Mouse (Mus musculus): Measurements from ENCODE around the gene Slc26a1. TPM values are rescaled to one million over a fixed set of nuclear protein-coding genes. Genes with fewer than 3 reads are reported as not detected.

The Slc26a1 gene
- polyA plus RNA-seq, 1 experiment from 2014 or later, result 12.7 TPM

- ATAC-seq, result no peak
- peaks cover 10% of the 10 kb centered on the region; the same call in 1 of the 2 replicates for H3K27me3 ChIP-seq (replicated peaks)
Observed at GRCm38 (mm10) chr5:108689091-108689490, 13.7 kb upstream of the Slc26a1 start.

DNA sequence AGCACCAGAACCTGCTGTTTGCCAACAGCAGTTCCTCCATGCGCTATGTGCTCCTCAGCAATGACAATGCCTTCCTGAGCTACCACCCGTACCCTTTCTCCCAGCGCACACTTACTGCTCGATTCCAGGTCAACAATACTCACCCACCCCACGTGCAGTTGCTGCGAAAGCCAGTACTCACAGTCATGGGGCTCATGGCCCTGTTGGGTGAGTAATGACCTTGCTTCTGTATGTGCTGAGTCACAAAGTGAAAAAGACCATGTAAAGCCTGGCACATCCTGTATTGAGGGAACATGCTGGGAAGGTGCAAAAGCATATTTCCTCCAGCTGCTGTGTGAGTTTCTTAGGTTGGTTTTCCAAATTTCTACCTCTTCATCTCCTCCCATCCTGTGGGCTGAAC is 5.5 kb upstream of the Slc26a1 start:
- WGBS (ENCODE audit: insufficient replicate concordance), result 83% methylated on average over 6 of the region's 6 CpGs
- Histone ChIP-seq H3K9ac (0 out of 2 replicates have a peak overlapping the region, but pooled peaks have one; percentile 0), H3K4me3 (no peak overlapping the region), H3K36me3 (0 out of 2 replicates have a peak, but pooled peaks cover 5% of the 10 kb centered on the region), H3K4me1 (peaks cover 40% of the 10 kb centered on the region), H3K27ac (no peak overlapping the region), H3K27me3 (replicated peaks) (no peaks in the 10 kb centered on the region), H3K9me3 (replicated peaks) (no peaks in the 10 kb centered on the region), H3K4me2 (no peak overlapping the region)
- no peak for ATAC-seq

More at GRCm38 (mm10) chr5:108689091-108689490, 13.7 kb upstream of the Slc26a1 start:
- 64% methylated on average over 5 of the region's 5 CpGs for whole genome bisulfite sequencing (ENCODE audit: insufficient replicate concordance)
- Histone ChIP-seq H3K9ac (no peak overlapping the region), H3K4me2 (no peak overlapping the region), H3K36me3 (no peaks in the 10 kb centered on the region), H3K4me1 (peaks cover 26% of the 10 kb centered on the region), H3K27ac (no peak overlapping the region), H3K9me3 (replicated peaks) (no peaks in the 10 kb centered on the region), H3K4me3 (no peak overlapping the region)

GRCm38 (mm10) chr5:108679909-108680308 is 4.5 kb upstream of the Slc26a1 start:
- Histone ChIP-seq H3K9me3 (replicated peaks) (no peaks in the 10 kb centered on the region), H3K36me3 (0 out of 2 replicates have a peak, but pooled peaks cover 5% of the 10 kb centered on the region), H3K4me2 (no peak overlapping the region), H3K9ac (no peak overlapping the region), H3K27ac (no peak overlapping the region), H3K4me3 (no peak overlapping the region), H3K4me1 (peaks cover 50% of the 10 kb centered on the region), H3K27me3 (replicated peaks) (no peaks in the 10 kb centered on the region)
- ATAC-seq, result no peak
- WGBS (ENCODE audit: insufficient replicate concordance), result 37% methylated on average over 3 of the region's 3 CpGs

DNA sequence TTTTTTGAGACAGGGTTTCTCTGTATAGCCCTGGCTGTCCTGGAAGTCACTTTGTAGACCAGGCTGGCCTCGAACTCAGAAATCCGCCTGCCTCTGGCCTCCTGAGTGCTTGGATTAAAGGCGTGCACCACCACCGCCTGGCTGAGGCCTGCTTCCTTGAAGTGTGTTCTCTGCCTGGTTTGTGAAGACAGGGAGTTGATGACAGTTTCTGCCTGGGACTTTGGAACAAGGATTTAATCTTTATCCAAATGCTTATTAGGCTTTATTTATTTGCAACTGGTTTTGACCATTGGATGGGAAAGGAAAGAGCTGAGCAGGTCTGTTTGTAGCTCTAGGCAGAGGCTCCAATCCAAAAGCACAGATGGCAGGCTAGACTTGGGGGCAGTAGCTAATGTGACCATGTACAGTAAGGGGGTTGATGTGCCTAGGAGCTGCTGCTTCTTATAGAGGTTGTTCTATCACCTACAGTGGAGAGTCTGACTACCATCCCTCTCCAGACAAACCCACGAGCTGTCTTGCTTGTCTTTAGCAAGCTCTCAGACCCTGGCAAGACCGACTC is 3.0 kb upstream of the Slc26a1 start:
- no peak overlapping the region for H3K9ac ChIP-seq
- ATAC-seq, result no peak
- peak overlapping the region; percentile 39 for H3K27ac ChIP-seq

DNA sequence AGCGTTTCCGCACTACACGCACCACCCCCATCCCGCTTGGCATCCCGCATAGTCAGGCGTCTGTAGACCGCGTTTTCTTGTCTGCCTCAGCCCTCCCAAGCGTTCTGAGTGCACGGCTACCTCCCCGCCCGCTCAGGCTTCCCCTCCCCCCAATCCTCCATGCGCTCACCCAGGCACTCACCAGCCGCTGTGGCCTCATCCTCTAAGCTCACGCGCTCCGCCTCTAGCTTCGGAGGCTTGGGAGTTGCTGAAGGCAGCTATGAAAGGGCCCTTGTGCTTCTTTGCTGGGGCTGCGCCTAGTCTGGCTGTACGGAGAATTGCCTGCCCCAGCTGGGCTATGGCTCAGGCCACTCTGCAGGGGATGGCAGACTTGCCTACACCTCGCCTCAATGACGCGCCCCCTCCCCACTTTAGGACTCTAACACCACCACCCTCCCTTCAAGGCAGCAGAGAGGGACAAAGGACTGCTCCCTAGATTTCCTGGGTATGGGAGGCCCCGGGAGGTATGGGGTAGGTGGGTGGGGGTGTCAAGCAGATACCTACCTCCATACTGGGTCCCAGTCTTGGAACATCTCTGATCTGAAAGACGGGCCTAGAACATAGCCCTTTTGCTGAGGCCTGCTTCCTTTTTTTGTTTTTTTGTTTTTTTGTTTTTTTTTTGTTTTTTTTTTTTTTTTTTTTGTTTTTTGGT is 2.4 kb upstream of the Slc26a1 start:
- 8% methylated on average over 25 of the region's 25 CpGs for WGBS (ENCODE audit: insufficient replicate concordance)
- peak; percentile 57 for ATAC-seq
- Histone ChIP-seq H3K4me2 (peak overlapping the region; percentile 78), H3K4me1 (peaks cover 69% of the 10 kb centered on the region), H3K27ac (peak overlapping the region; percentile 96), H3K9ac (peak overlapping the region; percentile 76), H3K9me3 (replicated peaks) (no peaks in the 10 kb centered on the region), H3K36me3 (peaks cover 17% of the 10 kb centered on the region), H3K4me3 (peak overlapping the region; percentile 45), H3K27me3 (replicated peaks) (no peaks in the 10 kb centered on the region)

More for the DNA sequence above, 3.0 kb upstream of the Slc26a1 start:
- H3K27me3 ChIP-seq (replicated peaks), result no peaks in the 10 kb centered on the region
- no peak overlapping the region for H3K4me3 ChIP-seq
- no peaks in the 10 kb centered on the region for H3K9me3 ChIP-seq (replicated peaks)
- H3K36me3 ChIP-seq, result peaks cover 10% of the 10 kb centered on the region
- peaks cover 65% of the 10 kb centered on the region for H3K4me1 ChIP-seq
- 79% methylated on average over 6 of the region's 6 CpGs for WGBS (ENCODE audit: insufficient replicate concordance)
- H3K4me2 ChIP-seq, result no peak overlapping the region

DNA sequence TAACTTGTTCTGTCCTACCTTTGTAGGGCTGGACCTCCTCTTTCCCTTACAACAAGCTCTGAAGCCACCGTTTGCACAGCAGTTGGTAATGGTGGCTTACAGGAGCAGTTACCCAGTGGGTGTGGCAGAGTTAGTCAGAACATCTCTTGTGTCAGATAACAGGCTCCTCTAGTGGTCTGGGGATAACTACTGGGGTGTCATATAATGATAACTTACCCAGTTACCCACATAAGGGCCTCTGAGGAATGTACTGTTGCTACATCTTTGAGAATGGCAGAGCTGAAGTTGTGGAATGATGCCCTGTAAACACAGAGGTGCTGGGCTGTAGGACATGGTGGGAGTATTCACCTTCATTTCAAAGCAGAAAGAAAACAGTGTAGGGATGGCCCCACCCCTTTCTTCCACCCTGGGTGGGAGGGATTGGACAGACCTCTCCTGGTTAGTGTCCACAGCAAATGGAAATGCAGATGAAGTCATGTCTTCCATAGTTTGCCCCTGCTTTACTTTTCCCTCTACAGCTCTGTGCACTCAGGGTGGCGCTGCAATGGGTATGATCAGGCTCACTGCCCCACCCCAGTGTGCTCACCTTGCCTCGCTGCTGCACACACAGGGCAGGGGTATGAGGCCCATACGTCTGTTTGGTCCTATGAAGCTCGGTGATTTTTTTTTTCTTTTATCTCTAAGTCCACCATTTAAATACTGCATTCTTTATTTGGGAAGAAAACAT is 1.6 kb upstream of the Slc26a1 start:
- Histone ChIP-seq H3K27ac (peak overlapping the region; percentile 96), H3K36me3 (peaks cover 24% of the 10 kb centered on the region), H3K4me3 (peak overlapping the region; percentile 45), H3K9me3 (replicated peaks) (no peaks in the 10 kb centered on the region), H3K4me1 (peaks cover 76% of the 10 kb centered on the region), H3K9ac (peak overlapping the region; percentile 76), H3K27me3 (replicated peaks) (no peaks in the 10 kb centered on the region), H3K4me2 (peak overlapping the region; percentile 78)
- peak; percentile 85 for ATAC-seq
- 4% methylated on average over 5 of the region's 5 CpGs for whole genome bisulfite sequencing (ENCODE audit: insufficient replicate concordance)

- H3K4me1 ChIP-seq, result peaks cover 92% of the 10 kb centered on the region
- no peaks in the 10 kb centered on the region for H3K27me3 ChIP-seq (replicated peaks)
- peak overlapping the region; percentile 57 for H3K4me3 ChIP-seq
- no peaks in the 10 kb centered on the region for H3K9me3 ChIP-seq (replicated peaks)
- H3K27ac ChIP-seq, result peak overlapping the region; percentile 96
- peak overlapping the region; percentile 76 for H3K9ac ChIP-seq
- H3K36me3 ChIP-seq, result peaks cover 30% of the 10 kb centered on the region
- no peak for ATAC-seq
- H3K4me2 ChIP-seq, result peak overlapping the region; percentile 78
- 56% methylated on average over 2 of the region's 2 CpGs for WGBS (ENCODE audit: insufficient replicate concordance)
Observed at GRCm38 (mm10) chr5:108674624-108675023, 745 bp downstream of the Slc26a1 start.

DNA sequence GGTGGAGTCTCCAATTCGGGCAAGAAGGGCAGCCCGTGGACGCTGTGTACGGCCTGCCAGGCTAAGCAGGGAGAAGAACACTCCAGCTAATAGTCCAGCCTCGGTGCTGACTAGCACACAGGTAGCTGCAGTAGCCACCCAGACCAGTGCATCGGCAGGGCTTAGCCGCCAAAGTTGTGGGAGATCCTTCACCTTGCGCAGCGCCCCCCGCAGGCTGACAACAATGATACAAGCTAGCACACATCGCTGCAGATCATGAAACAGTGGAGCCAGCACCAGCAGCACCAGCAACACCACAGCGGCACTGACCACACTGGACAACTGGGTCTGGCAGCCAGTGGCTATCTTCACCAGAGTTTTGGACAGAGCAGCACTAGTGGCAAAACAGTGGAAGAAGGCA is 3.6 kb downstream of the Slc26a1 start:
- Histone ChIP-seq H3K36me3 (peaks cover 30% of the 10 kb centered on the region), H3K4me3 (no peak overlapping the region), H3K27me3 (replicated peaks) (no peaks in the 10 kb centered on the region), H3K9ac (no peak overlapping the region), H3K4me2 (no peak overlapping the region), H3K27ac (peak overlapping the region; percentile 49; the same call in 1 of the 2 replicates), H3K9me3 (replicated peaks) (no peaks in the 10 kb centered on the region), H3K4me1 (peaks cover 80% of the 10 kb centered on the region)
- ATAC-seq, result no peak
- WGBS (ENCODE audit: insufficient replicate concordance), result 88% methylated on average over 12 of the region's 12 CpGs

DNA sequence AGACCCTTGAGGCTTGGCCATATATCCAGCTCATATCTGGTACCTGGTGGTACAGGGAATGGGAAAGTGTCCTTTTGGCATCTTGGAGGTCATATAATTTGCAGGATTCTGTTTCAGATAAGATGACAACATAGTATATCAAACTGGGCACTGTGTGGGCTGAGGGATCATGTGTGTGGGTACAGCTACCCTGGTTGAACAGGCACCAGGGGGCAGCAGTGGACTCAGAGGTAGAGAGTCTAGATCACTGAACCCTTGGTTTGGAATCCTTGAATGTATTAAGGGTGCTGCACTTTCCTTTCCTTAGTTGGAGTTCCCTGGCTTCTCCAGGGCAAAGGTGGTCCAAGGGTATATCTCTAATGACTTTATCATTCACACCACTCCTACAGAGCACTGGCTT is 4.6 kb downstream of the Slc26a1 start:
- H3K9ac ChIP-seq, result no peak overlapping the region
- peak; percentile 40 for ATAC-seq
- no peak overlapping the region for H3K4me3 ChIP-seq
- peaks cover 70% of the 10 kb centered on the region for H3K4me1 ChIP-seq
- peaks cover 30% of the 10 kb centered on the region for H3K36me3 ChIP-seq
- H3K27ac ChIP-seq, result peak overlapping the region; percentile 89; the same call in 1 of the 2 replicates
- H3K4me2 ChIP-seq, result peak overlapping the region; percentile 82; the same call in 1 of the 2 replicates
- no peaks in the 10 kb centered on the region for H3K9me3 ChIP-seq (replicated peaks)
- no peaks in the 10 kb centered on the region for H3K27me3 ChIP-seq (replicated peaks)

DNA sequence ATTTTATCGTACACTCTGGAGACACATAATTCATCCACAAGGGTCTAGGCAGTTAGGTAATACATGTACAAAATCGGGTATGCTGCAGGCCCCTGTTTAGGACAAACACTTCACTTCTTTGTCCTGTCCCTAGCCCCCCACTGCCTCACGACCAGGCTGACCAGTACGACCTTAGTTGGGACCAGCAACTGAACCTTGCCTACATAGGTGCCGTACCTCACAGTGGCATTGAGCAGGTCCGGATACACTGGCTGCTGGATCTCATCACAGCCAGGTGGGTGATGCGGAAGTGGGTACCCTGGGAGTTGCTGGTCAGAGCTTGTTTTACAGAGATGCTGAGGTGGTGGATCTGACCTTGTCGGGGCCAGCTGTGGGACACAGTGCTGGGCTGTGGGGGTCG is 5.4 kb downstream of the Slc26a1 start:
- Histone ChIP-seq H3K4me2 (peak overlapping the region; percentile 82), H3K27ac (peak overlapping the region; percentile 89), H3K36me3 (peaks cover 30% of the 10 kb centered on the region), H3K4me1 (peaks cover 62% of the 10 kb centered on the region), H3K9me3 (replicated peaks) (no peaks in the 10 kb centered on the region), H3K9ac (peak overlapping the region; percentile 81), H3K4me3 (peak overlapping the region; percentile 69), H3K27me3 (replicated peaks) (peaks cover 2% of the 10 kb centered on the region; the same call in 1 of the 2 replicates)
- ATAC-seq, result no peak
- WGBS (ENCODE audit: insufficient replicate concordance), result 65% methylated on average over 9 of the region's 9 CpGs

DNA sequence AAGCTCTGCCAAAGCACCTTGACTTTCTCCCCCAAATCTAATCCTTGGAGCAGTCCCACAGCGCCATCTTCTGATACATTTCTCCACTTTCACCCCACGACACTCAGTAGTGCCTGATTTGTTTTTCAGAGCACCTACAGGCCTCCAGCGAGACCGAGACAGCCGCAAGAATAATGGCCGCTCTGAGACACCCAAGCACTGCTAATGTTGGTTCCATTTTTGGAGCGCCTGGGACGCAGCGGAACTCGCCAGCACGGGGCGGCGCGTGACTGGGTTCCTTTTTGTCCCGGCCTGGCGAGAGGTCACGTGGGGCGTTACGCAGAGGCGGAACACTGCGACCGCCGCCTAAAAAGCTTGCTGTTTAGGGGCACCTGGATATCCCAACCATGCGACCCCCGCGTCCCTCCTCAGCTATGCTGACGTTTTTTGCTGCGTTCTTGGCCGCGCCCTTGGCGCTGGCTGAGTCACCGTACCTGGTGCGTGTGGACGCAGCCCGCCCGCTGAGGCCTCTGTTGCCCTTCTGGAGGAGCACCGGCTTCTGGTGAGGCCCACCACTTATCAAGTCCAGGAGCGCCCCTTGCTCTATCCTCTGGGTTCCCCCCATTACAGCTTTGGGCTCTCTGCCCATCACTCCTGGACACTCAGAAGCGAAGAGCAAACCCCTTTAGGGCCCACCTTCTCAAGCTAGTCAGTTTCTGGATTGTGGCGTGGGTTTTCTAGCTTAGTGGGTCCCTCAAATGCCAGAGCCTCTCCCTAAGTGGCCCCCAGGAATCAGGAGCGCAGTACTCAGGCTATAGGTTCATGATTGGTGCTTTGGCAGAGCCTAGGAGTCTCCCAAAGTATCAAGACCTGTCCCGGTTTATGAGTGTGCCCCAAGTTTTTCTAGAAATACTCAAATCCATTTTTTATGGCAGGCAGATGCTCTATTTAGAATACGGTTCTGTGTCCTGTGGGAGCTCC is 6.1 kb downstream of the Slc26a1 start, which contains the start of gene Dgkq:
Dgkq (minus strand) TSS at position 696 of the 960 bp plus-strand sequence.
- H3K4me1 ChIP-seq, result peaks cover 55% of the 10 kb centered on the region
- peak within 1 kb of the TSS; percentile 69 for H3K4me3 ChIP-seq
- WGBS (ENCODE audit: insufficient replicate concordance), result 5% methylated on average over 43 of the region's 43 CpGs
- no peaks in the 10 kb centered on the region for H3K9me3 ChIP-seq (replicated peaks)
- ATAC-seq, result peak; percentile 81
- peaks cover 7% of the 10 kb centered on the region for H3K27me3 ChIP-seq (replicated peaks)
- H3K27ac ChIP-seq, result peak within 1 kb of the TSS; percentile 89
- H3K9ac ChIP-seq, result peak within 1 kb of the TSS; percentile 81
- peaks cover 30% of the 10 kb centered on the region for H3K36me3 ChIP-seq
- H3K4me2 ChIP-seq, result peak within 1 kb of the TSS; percentile 82
